Mouse (Mus musculus): ENCODE measurements around the gene Spag8.

DNA sequence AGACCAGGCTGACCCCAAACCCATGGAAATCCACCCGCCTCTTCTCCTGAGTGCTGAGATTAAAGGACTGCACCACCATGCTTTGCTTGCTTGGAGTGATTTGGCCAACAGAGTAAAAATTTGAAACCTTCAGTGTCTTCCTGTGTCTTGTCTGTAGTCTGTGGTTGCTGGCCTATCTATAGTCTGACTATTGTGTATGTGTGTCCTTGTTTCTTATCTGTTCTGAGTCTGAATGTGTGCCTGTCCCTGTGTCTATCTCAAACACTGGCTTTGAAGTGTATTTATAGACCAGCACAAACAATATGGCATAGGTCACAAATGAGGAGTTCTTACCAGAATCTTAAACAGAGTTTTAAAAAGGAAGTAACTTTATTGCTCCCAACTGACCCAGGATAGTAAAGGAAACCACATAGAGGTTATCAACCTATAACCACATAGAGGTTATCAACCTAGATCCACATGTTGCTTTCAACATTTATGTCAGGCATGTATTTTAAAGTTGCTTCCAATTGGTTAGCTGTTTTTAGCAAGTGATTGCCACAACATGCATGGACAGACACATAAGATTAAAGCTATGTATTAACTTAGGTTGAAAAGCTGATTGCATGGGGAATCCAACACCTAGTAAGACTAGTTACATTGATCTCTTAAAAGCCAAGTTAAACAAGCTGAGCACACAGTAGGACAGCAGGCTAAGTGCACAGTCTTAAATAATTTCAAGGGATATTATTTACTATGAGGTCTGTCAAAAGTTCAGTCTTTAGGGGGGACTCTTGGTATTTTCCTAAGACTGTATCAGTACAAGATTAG is 41.2 kb upstream of the Spag8 start:
- TF ChIP-seq MAX (IDR thresholded peaks at IDR 0.05; ENCODE audit: low read depth) (no peak), TCF12 (IDR thresholded peaks at IDR 0.05; ENCODE audit: insufficient read depth, poor library complexity, severe bottlenecking) (no peak)
